Mouse (Mus musculus): ENCODE measurements around the gene Per1.

The Per1 gene

GRCm38 (mm10) chr11:69116843-69117242, 21.8 kb downstream of the Per1 start:
- DNase-seq (ENCODE audit: low spot score) = no peak

- DNase-seq (ENCODE audit: low spot score) = peak; percentile 63
These were observed 23.0 kb downstream of the Per1 start for GRCm38 (mm10) chr11:69117737-69118695.

- peak; percentile 90 for DNase-seq (ENCODE audit: low spot score)
These were observed 23.7 kb downstream of the Per1 start for GRCm38 (mm10) chr11:69118765-69119164.

- no peak for DNase-seq (ENCODE audit: low spot score)
These were observed 24.6 kb downstream of the Per1 start for GRCm38 (mm10) chr11:69119446-69120155.

GRCm38 (mm10) chr11:69120221-69121000, 25.4 kb downstream of the Per1 start, which contains the start of gene Hes7:
Gene Hes7, plus strand, starts transcription at chr11:69120404.
- peak; percentile 38 for DNase-seq (ENCODE audit: low spot score)

GRCm38 (mm10) chr11:69121001-69121740, 26.2 kb downstream of the Per1 start:
- peak; percentile 26 for DNase-seq (ENCODE audit: low spot score)

GRCm38 (mm10) chr11:69121741-69122335, 26.8 kb downstream of the Per1 start:
- no peak for DNase-seq (ENCODE audit: low spot score)

- peak; percentile 89 for DNase-seq (ENCODE audit: low spot score)
These were observed 27.4 kb downstream of the Per1 start, which contains the start of gene 9130213A22Rik for GRCm38 (mm10) chr11:69122336-69122951. Gene 9130213A22Rik, minus strand, starts transcription at chr11:69122589.

GRCm38 (mm10) chr11:69123056-69123692, 28.2 kb downstream of the Per1 start:
- DNase-seq (ENCODE audit: low spot score) = peak; percentile 97

GRCm38 (mm10) chr11:69123693-69124497, 28.9 kb downstream of the Per1 start:
- peak; percentile 94 for DNase-seq (ENCODE audit: low spot score)

- DNase-seq (ENCODE audit: low spot score) = peak; percentile 75
These were observed 29.5 kb downstream of the Per1 start for GRCm38 (mm10) chr11:69124498-69124847.

GRCm38 (mm10) chr11:69125041-69125851, 30.2 kb downstream of the Per1 start:
- peak; percentile 94 for DNase-seq (ENCODE audit: low spot score)

- no peak for DNase-seq (ENCODE audit: low spot score)
These were observed 30.7 kb downstream of the Per1 start, which contains the start of gene Aloxe3 for GRCm38 (mm10) chr11:69125852-69125918. Gene Aloxe3, plus strand, starts transcription at chr11:69125896.

- DNase-seq (ENCODE audit: low spot score) = no peak
These were observed 31.1 kb downstream of the Per1 start for GRCm38 (mm10) chr11:69125919-69126705.

GRCm38 (mm10) chr11:69126706-69127095, 31.7 kb downstream of the Per1 start:
- no peak for DNase-seq (ENCODE audit: low spot score)

GRCm38 (mm10) chr11:69128426-69129122, 33.6 kb downstream of the Per1 start:
- no peak for DNase-seq (ENCODE audit: low spot score)

- peak; percentile 71 for DNase-seq (ENCODE audit: low spot score)
These were observed 38.5 kb downstream of the Per1 start for GRCm38 (mm10) chr11:69133566-69133922.
